Mouse (Mus musculus) common myeloid progenitor, adult 5-6 weeks (primary cell): ENCODE results near the gene Gprin2. TPM values are rescaled to one million over a fixed set of nuclear protein-coding genes. Genes with fewer than 3 reads are reported as not detected.

Source experiments
- ATAC-seq: replicated peaks from 2 replicates; pipeline ENCODE4 v1.8.0; 2016; ENCODE audit warnings: low read depth, mild to moderate bottlenecking, moderate TSS enrichment, inconsistent platforms; ENCODE audit not compliant: poor library complexity, severe bottlenecking
- total RNA-seq: library from RNA; stranded (forward); fragments of 200-1000, 187-1606 nt; gene quantifications from 2 replicates; pipeline ENCODE4 v1.2.3, GENCODE M21; 2017

Gene Gprin2
- not detected in 2 replicates for total RNA-seq

DNA sequence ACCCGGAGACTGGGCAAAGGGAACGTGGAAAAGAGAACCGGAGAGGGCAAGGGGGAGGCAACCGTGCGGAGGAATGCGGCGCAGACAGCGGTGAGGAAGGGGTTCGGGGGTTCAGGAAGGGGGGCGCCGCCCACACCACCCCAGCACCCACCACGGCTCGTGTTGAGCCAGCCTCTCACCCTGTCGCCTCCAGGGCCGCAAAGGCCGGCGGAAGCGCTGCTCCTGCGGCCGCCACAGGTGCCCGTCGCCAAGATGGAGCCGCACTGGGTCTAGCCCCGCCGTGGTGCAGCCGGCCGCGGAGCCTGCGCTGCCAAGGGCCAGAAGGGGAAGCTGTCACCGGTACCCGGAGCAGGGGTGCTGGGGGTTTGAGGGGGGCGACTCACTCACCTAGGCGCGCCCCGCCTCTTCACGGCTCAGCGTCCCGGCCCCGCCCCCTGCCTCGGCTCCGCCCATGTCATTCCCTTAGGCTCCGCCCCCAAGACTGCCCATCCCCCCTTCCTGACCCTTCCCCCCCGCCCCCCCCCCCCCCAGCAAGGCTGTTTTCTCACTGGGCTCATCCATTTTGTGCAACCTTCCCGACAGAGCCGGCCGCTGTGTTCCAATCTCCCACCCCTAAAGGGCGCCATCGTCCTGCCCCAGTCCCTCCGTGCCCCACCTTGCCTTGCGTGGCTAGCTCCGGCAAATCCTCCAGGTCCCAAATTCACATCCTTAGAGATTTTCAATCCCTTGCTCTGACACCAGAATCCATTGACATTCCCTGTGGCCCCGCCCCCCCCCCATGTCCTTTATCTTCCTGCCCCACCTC lies at the start of gene Gprin2:
Gene Gprin2 (minus strand): TSS at position 423 of the 805 bp plus-strand sequence.
- peak; percentile 76 for ATAC-seq

GRCm38 (mm10) chr14:34240676-34241075 lies 39.2 kb upstream of the Gprin2 start:
- no peak for ATAC-seq

- ATAC-seq, result 0 out of 2 replicates have a peak, but pooled peaks have one; percentile 25
Observed at GRCm38 (mm10) chr14:34240263-34240662, 38.8 kb upstream of the Gprin2 start.

DNA sequence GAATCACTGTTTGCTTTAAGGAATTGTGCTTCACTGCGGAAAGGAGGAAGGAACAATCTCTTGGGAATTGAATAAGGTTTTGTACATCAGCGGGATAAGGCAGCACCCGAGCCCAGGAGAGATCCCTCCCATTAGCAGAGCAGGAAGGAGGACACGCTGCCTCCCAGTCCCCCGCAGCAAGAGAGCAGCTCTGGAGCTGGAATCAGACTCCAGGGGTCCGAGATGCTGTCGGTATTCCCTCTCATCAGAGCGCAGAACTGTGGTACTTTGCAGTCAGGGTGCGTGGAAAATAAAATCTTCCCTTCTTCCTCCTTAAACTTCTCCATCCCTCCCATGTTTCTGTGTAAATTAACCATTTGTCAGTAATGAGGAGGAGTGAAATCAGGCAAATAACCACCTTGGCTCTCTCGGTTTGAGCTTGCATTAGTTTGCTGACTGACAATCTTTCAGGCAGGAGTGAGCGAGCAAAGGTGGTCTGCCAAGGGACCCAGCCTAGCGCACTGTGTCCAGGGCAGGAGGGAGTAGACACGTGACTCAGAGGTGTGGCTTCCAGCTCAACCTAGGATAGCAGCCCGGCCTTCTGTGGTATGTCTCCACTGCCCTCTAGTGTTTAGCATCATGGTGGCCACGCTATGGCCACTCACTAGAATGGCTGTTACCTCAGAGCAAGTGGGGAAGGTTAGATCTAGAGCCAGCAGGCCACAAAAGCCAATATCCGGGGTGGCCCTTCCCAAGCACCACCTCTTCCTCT lies 33.4 kb upstream of the Gprin2 start:
- peak; percentile 100 for ATAC-seq

DNA sequence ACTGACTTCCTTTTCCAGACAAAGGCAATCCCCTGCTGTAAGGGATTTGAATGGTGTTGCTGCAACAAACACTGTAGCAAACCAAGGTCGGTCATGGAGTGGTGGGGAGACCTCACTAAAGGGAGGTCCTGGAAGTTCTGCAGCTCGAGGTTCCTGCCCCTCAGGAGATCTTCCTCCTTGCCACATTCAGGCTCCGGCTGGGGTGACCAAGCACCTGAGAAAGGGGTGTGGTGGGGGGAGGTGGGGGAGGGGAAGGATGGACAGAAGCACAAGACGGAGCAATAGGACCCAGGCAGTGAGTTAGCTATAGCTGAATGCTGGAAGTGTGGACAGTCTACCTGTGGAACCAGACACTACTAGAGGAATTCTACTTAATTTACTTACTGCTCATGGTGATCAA lies 32.4 kb upstream of the Gprin2 start:
- ATAC-seq, result no peak

DNA sequence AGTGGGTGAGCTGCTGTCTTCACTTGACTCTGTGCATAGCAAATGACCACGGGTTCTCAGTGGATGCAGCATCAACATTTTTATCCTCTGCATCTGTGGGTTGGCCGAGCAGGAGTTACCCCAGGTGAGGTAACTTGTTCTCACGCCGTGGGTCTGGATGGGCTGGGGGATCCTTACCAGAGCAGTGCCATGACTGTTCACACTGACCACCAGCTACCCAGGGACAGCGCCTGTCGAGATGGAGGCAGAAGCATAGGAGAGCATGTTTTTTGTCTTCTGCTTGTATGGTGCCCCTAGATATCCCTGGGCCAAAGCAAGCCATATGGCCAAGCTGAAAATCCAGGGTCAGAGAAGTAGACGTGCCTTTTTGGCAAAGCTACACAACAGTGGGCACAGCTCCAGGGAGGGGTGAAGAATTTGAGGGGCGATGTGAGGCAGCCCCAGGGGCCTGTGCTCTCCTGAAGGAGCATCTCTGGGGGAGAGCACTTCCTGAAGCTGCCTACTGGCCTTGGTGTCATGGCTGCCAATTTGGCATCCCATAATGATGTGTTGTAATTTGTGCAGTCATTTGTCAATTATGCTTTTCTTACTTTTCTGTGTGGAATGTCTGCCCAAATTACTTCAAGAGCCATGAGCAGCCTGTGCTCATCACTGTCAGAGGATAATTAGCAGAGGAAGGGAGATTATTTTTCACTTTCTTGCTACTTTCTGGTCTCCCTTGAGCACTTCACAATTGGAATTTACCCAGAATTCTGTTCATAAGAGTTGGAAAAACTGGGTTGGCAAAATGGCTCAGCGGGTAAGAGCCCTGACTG lies 31.6 kb upstream of the Gprin2 start:
- no peak for ATAC-seq

DNA sequence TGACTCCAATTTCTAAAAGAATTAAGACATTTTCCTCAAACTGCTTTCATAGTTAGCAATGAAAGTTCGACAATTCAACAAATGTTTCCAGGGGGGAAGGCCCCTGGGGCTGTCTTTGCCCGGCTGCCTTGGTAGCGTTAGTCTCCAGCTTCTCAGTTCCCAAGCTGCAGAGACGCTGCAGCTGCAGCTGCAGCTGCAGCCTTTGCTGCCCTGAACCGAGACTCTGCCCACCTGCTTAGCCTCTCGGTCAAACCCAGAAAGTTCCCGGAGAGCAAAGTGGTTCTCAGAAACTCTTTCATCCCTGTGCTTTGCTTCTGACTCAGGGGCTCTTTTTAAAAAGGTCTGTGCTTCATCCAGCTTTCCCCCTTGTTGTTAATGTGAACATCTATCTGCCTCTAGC lies 30.9 kb upstream of the Gprin2 start:
- ATAC-seq, result no peak

DNA sequence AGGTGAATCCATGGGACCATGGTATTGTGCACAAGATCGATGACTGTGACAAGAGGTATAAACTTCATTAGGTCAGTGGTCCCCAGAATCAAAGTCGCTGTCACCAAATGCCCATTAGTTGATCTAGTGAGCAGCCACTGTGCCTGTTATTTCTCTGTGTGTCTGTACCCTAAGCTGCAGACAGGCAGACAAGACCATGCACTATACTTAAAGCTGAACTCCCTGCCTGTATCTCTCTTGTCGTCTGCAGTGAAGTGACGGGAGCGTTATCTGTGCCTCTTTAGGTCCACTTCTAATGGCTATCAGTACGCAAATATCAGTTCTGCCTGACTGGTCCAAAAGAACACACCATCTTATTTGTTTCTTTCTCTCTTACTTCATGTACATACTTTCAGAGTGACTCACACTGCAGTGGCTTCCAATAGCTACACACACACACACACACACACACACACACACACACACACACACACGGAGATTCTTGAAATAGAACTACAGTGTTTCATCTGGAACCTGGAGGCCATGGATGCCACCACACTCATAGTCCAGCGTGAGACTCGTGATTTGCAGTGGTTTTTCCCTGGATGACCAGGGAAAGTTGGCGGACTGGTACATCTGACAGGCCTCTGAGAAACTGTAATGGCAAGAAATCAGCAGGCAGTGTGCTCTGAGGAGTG lies 27.5 kb upstream of the Gprin2 start:
- ATAC-seq, result no peak

DNA sequence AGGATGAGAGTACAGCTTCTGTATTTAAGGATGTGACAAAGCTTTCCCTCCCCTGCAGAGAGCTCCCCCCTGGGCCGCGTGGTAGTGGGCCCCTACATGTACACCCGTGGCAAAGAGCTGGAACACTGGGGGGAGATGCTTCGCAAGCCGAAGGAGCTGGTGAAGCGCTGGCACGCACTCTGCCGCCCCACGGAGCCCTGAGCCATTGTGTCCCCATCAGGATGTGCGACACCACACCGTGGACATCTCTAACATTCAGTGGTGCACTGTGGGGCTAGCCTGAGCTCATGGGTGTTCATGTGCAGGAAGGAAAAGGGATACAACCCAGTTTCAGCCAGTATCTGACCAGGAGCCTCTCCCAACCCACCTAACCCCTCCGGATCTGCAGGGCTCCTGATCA lies 26.5 kb upstream of the Gprin2 start:
- ATAC-seq, result no peak

DNA sequence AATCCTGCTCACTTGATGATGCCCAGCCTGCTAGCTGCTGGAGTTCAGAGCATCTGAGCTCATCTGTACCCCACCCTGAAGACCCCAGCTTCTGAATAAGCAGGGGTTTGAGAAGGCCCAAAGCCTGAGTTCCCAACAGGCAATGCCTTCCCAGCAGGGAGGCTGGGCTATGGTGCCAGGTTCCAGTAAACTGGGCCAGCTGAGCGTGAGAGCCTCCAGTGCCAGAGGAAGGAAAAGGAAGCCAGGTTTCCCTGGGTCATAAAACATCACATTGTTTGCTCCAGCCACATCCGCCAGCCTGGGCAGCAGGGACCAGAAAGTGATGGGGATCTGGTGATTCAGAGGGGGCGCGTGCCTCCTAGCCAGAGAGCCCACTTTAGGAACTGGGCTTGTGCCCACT lies 25.1 kb upstream of the Gprin2 start:
- ATAC-seq, result no peak

- no peak for ATAC-seq
Observed at GRCm38 (mm10) chr14:34225986-34226385, 24.5 kb upstream of the Gprin2 start.

- no peak for ATAC-seq
Observed at GRCm38 (mm10) chr14:34223362-34223898, 22.0 kb upstream of the Gprin2 start.

DNA sequence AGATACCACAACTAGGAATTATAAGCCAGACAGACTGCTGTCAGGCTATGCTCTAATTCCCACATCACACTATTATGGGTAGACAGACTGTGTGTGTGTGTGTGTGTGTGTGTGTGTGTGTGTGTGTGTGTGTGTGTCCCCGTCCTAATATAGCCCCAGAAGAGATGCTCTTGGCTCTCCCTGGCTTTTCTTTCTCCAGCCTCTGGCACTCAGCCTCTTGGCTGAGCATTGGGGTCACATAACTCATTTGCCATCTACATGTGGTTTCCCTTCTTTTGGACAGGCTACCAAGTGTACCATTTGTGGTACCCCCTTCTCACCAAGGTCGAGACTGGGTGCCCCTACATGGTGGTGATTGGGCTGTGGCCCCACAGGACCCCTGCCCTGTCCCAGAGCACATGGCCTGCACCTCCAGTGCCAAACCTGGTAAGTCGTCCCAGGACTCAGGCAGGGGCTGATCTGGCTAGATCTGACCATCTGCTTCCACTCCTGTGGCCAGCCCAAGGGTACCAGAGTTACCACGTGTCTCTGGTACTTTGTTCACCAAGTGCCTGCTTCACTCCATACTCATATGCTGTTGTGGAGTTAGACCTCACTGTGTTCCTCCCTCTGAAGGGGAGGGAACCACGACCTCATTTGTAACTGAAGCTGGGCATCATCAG lies 20.1 kb upstream of the Gprin2 start:
- ATAC-seq, result no peak

- ATAC-seq, result no peak
Observed at GRCm38 (mm10) chr14:34220426-34220825, 19.0 kb upstream of the Gprin2 start.

- ATAC-seq, result no peak
Observed at GRCm38 (mm10) chr14:34219786-34220198, 18.3 kb upstream of the Gprin2 start.

- no peak for ATAC-seq
Observed at GRCm38 (mm10) chr14:34219295-34219694, 17.8 kb upstream of the Gprin2 start, which contains the start of gene Syt15. Syt15 (plus strand) TSS chr14:34219595.

- no peak for ATAC-seq
Observed at GRCm38 (mm10) chr14:34215451-34216127, 14.1 kb upstream of the Gprin2 start.

GRCm38 (mm10) chr14:34209942-34210341 lies 8.5 kb upstream of the Gprin2 start:
- ATAC-seq, result no peak

GRCm38 (mm10) chr14:34209080-34209479 lies 7.6 kb upstream of the Gprin2 start:
- no peak for ATAC-seq
